Mouse (Mus musculus) kidney, embryonic 16.5 days (tissue): ENCODE measurements around the gene Srgap3. TPM values are rescaled to one million over a fixed set of nuclear protein-coding genes. Genes with fewer than 3 reads are reported as not detected.

Experiments
- ATAC-seq: fragments of 200-750 bp; cut with Nextera tagmentation; 2 replicates; pipeline ENCODE4 v1.8.0; 2017; ENCODE audit warnings: moderate TSS enrichment; ENCODE audit not compliant: low FRiP score, low TSS enrichment
- H3K27ac ChIP-seq: fragments of 300-500 bp; sonication (generic); 2 replicates; pipeline ENCODE4 v1.5.1; 2014; ENCODE audit warnings: low read length
- H3K27me3 ChIP-seq: fragments of 300-500 bp; sonication (generic); 2 replicates; pipeline ENCODE4 v1.6.1; 2014; ENCODE audit warnings: low read length, control low read depth, mixed read lengths; ENCODE audit not compliant: insufficient read depth
- H3K36me3 ChIP-seq: fragments of 300-500 bp; sonication (generic); 2 replicates; pipeline ENCODE4 v1.6.1; 2014; ENCODE audit warnings: low read length, control low read depth, mixed read lengths; ENCODE audit not compliant: insufficient read depth
- H3K4me1 ChIP-seq: fragments of 300-500 bp; sonication (generic); 2 replicates; pipeline ENCODE4 v1.6.1; 2014; ENCODE audit warnings: low read length, control low read depth, mixed read lengths; ENCODE audit not compliant: insufficient read depth
- H3K4me2 ChIP-seq: fragments of 300-500 bp; sonication (generic); replicated peaks from 2 replicates; pipeline ENCODE4 v1.6.1; 2014; ENCODE audit warnings: low read depth, low read length
- H3K4me3 ChIP-seq: fragments of 300-500 bp; sonication (generic); 2 replicates; pipeline ENCODE4 v1.5.1; 2014; ENCODE audit warnings: mild to moderate bottlenecking, low read length
- H3K9ac ChIP-seq: fragments of 300-500 bp; sonication (generic); replicated peaks from 2 replicates; pipeline ENCODE4 v1.6.1; 2014; ENCODE audit warnings: low read length
- H3K9me3 ChIP-seq: fragments of 300-500 bp; sonication (generic); 2 replicates; pipeline ENCODE4 v1.6.1; 2016; ENCODE audit warnings: low read length, control low read depth
- WGBS: fragments of 180-500 bp; shearing (Covaris S2); extraction: QIAGEN DNeasy Blood & Tissue Kit; methylation state at CpG from one replicate; pipeline ENCODE4 v1.1.7; 2014; 5-methylcytosine and 5-hydroxymethylcytosine counted together
- polyA plus RNA-seq: library from polyadenylated mRNA; unstranded; fragments of >200 nt; fragmentation: Nextera tagmentation; extraction: Ambion mirVana; gene quantifications from 2 replicates; pipeline ENCODE4 v1.2.1, GENCODE M21; 2015

The Srgap3 gene
- polyA plus RNA-seq, 1 experiment from 2014 or later: 3.9 TPM

GRCm38 (mm10) chr6:112691523-112691922, 255.5 kb downstream of the Srgap3 start:
- peaks cover 14% of the 10 kb centered on the region for H3K4me1 ChIP-seq
- no peaks in the 10 kb centered on the region for H3K36me3 ChIP-seq
- H3K27ac ChIP-seq: no peak overlapping the region
- H3K4me3 ChIP-seq: no peak overlapping the region
- WGBS: 100% methylated on average over 1 of the region's 1 CpGs
- H3K9me3 ChIP-seq: no peaks in the 10 kb centered on the region
- H3K9ac ChIP-seq: no peak overlapping the region
- ATAC-seq: no peak
- no peak overlapping the region for H3K4me2 ChIP-seq
- H3K27me3 ChIP-seq: no peaks in the 10 kb centered on the region

- Histone ChIP-seq H3K27ac (no peak overlapping the region), H3K9ac (no peak overlapping the region), H3K9me3 (no peaks in the 10 kb centered on the region), H3K4me3 (no peak overlapping the region), H3K36me3 (no peaks in the 10 kb centered on the region), H3K4me2 (no peak overlapping the region), H3K27me3 (no peaks in the 10 kb centered on the region), H3K4me1 (peaks cover 8% of the 10 kb centered on the region)
- WGBS: 83% methylated on average over 3 of the region's 3 CpGs
- no peak for ATAC-seq
Observed at GRCm38 (mm10) chr6:112688033-112688432, 259.0 kb downstream of the Srgap3 start.

- Histone ChIP-seq H3K9ac (no peak overlapping the region), H3K27me3 (no peaks in the 10 kb centered on the region), H3K4me3 (no peak overlapping the region), H3K27ac (no peak overlapping the region), H3K4me2 (no peak overlapping the region), H3K36me3 (no peaks in the 10 kb centered on the region; the same call in 1 of the 2 replicates), H3K9me3 (no peaks in the 10 kb centered on the region), H3K4me1 (peaks cover 8% of the 10 kb centered on the region)
- no peak for ATAC-seq
- WGBS: 21% methylated on average over 7 of the region's 7 CpGs
Observed at GRCm38 (mm10) chr6:112686485-112686884, 260.6 kb downstream of the Srgap3 start.

- peaks cover 8% of the 10 kb centered on the region for H3K4me1 ChIP-seq
- H3K4me3 ChIP-seq: no peak overlapping the region
- peaks cover 13% of the 10 kb centered on the region for H3K36me3 ChIP-seq
- H3K9me3 ChIP-seq: no peaks in the 10 kb centered on the region
- 89% methylated on average over 2 of the region's 2 CpGs for WGBS
- H3K27ac ChIP-seq: no peak overlapping the region
- no peak for ATAC-seq
- H3K9ac ChIP-seq: no peak overlapping the region
- H3K27me3 ChIP-seq: no peaks in the 10 kb centered on the region
- no peak overlapping the region for H3K4me2 ChIP-seq
Observed at GRCm38 (mm10) chr6:112684065-112684464, 263.0 kb downstream of the Srgap3 start.

Other genes with a start within 250 kb of the Srgap3 start
- gene Thumpd3, start 99.0 kb upstream of the Srgap3 start, polyA plus RNA-seq: 50.9 and 55.1 TPM in 2 replicates
- gene Setd5, start 130.1 kb upstream of the Srgap3 start, polyA plus RNA-seq: 67.5 and 77.1 TPM in 2 replicates
- 0.60 and 0.94 TPM in 2 replicates for gene Lhfpl4, start 248.1 kb upstream of the Srgap3 start, polyA plus RNA-seq